8 mouse cellular contexts compared by ENCODE assay signal in the genomic region with DNA sequence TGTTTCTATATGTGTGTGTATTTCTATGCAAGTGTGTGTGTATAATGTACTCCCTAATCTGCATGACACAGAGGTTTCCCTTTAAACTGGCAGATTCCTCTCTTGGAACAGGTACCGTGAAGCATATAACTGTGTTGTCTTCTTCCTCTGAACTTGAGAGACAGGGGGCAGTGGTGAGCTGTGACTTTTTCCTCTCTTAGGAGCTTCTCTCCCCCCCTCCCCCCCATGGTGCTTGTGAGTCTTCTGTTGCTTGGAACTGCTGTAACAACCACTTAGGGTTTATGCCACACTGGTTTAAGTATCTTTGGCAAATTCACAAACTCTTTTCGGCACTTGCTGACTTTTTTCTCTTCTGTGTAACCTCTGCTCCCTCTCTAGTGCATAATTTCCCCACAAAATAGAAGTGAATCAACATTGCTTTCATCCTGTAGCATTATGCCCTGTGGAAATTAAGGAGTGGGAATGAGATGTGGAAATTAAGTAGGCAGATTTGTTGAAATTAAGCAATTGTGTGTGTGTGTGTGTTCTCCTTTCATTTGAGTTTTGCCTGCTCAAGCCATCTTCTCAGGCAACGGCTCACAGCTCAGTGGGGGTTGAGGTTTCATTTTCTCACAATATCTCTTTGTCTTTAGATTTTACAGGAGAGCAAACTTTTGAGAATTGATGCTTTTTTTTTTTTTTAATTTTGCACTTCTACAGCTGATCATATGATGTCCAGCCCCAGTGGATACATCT. TPM values are rescaled to one million over a fixed set of nuclear protein-coding genes. Genes with fewer than 3 reads are reported as not detected.
A peak's percentile ranks its signal among the peaks of the same experiment; 100 is the strongest.
DNase-seq lines count a peak whose midpoint lies in the region; ATAC-seq lines count a peak whose summit lies in the region.

No protein-coding gene starts in this region.

- DNase-seq in gastrocnemius, adult 18-20 months (ENCODE audit: low spot score): peak; percentile 34
- no peak for DNase-seq in gastrocnemius, adult 8-10 months (ENCODE audit: low spot score in 2 of 2)
- DNase-seq in urinary bladder, postnatal 14 days (ENCODE audit: low spot score): peak; percentile 31
- DNase-seq in urinary bladder, postnatal 10 days (ENCODE audit: low spot score): no peak
- DNase-seq in kidney, postnatal 36 days: peak; percentile 74 to 88
- peak; percentile 71 to 81 for DNase-seq in natural killer cell, adult 2 months (ENCODE audit: low spot score in 2 of 2)
- no peak for DNase-seq in urinary bladder, postnatal 36 days (ENCODE audit: low spot score in 2 of 2)

- ATAC-seq in common myeloid progenitor, adult 5-6 weeks (replicated peaks; ENCODE audit: low read depth, poor library complexity, severe bottlenecking): peak; percentile 87

RNA-seq across cellular contexts. Expression of a gene that starts 6.9 kb away (rescaled TPM):
- total RNA-seq in gastrocnemius, adult 18-20 months (2021): under 1 TPM; 0.17 to 0.25 TPM
- total RNA-seq in gastrocnemius, adult 8-10 months (2022): under 1 TPM in 3 of 4 experiments, not detected in 1; 0.27 to 0.83 (median 0.39) TPM
- total RNA-seq in common myeloid progenitor, adult 5-6 weeks (2017): 27.9 and 35.2 TPM in 2 replicates

RNA-seq across cellular contexts. Expression of a gene that starts 20.3 kb away (rescaled TPM):
- total RNA-seq in gastrocnemius, adult 18-20 months (2021): under 1 TPM in 1 of 2 experiments, not detected in 1; 0.55 TPM
- not detected for total RNA-seq in gastrocnemius, adult 8-10 months (2022)
- total RNA-seq in common myeloid progenitor, adult 5-6 weeks (2017): 0.39 and 4.5 TPM in 2 replicates

RNA-seq across cellular contexts. Expression of a gene that starts 43.4 kb away (rescaled TPM):
- total RNA-seq in gastrocnemius, adult 18-20 months (2021): under 1 TPM in 1 of 2 experiments, not detected in 1; 0.14 TPM
- under 1 TPM in 2 of 4 experiments, not detected in 2; 0.13 TPM for total RNA-seq in gastrocnemius, adult 8-10 months (2022)
- total RNA-seq in common myeloid progenitor, adult 5-6 weeks (2017): not detected in 2 replicates

RNA-seq across cellular contexts. Expression of a gene that starts 43.4 kb away (rescaled TPM):
- 1 to 10 TPM; 9.1 to 9.7 TPM for total RNA-seq in gastrocnemius, adult 18-20 months (2021)
- total RNA-seq in gastrocnemius, adult 8-10 months (2022): 10 to 100 TPM in 1 of 4 experiments, 1 to 10 TPM in 3; 8.3 to 10.5 (median 9.2) TPM
- total RNA-seq in common myeloid progenitor, adult 5-6 weeks (2017): 15.3 and 17.7 TPM in 2 replicates

RNA-seq across cellular contexts. Expression of a gene that starts 43.5 kb away (rescaled TPM):
- total RNA-seq in gastrocnemius, adult 18-20 months (2021): 1 to 10 TPM; 4.3 to 5.5 TPM
- total RNA-seq in gastrocnemius, adult 8-10 months (2022): 1 to 10 TPM; 3.0 to 5.4 (median 4.1) TPM
- 14.7 and 17.2 TPM in 2 replicates for total RNA-seq in common myeloid progenitor, adult 5-6 weeks (2017)

Comparison
In these comparisons a context has a peak if more than half of its experiments do, and no peak if none do; other contexts are left out.
1. DNase-seq: peak in gastrocnemius, adult 18-20 months (single experiment), urinary bladder, postnatal 14 days (single experiment), kidney, postnatal 36 days (2 of 2) and natural killer cell, adult 2 months (2 of 2); none in gastrocnemius, adult 8-10 months (0 of 2), urinary bladder, postnatal 10 days (single experiment) and urinary bladder, postnatal 36 days (0 of 2).
2. RNA of a gene that starts 6.9 kb away (total RNA-seq): 27.9 to 35.2 TPM in common myeloid progenitor, adult 5-6 weeks; 0.27 to 0.83 TPM in gastrocnemius, adult 8-10 months and 0.17 to 0.25 TPM in gastrocnemius, adult 18-20 months; every median in the first group is over 10 times any median in the second.